Mouse (Mus musculus) bone marrow, adult 2 months (tissue): ENCODE data around the gene Rsf1.

ENCODE experiments used
- CTCF ChIP-seq: fragments of 200-500 bp; IDR thresholded peaks from 2 replicates; pipeline ENCODE4 v1.5.1; 2011; ENCODE audit warnings: low read length, control low read depth; ENCODE audit not compliant: control insufficient read depth, insufficient read depth
- POLR2A ChIP-seq: fragments of 200-500 bp; IDR thresholded peaks from 2 replicates; pipeline ENCODE4 v1.6.1; 2011; ENCODE audit warnings: low read depth, mild to moderate bottlenecking, control low read depth, low read length, borderline replicate concordance; ENCODE audit not compliant: control insufficient read depth

DNA sequence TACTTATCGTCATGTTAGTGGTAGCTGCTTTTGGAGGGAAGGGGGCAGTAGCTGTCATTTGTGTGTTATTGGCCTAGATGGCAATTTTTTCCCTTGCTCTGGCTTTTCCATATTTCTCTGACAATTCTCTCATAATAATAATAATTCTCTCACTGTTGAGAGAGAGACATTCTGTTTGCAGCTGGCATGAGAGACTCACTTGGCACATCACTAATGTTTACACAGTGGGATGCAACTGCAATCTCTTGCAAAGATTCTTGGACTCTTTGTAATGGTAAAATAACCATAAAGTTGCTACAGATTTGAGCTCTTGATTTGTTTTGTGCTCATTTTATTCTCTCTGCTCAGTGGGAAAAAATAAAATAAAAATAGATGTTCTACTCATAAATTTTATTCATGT is 137.6 kb downstream of the Rsf1 start:
- no peak for TF ChIP-seq CTCF
- TF ChIP-seq POLR2A, result no peak
